Mouse (Mus musculus) embryonic facial prominence, embryonic 14.5 days (tissue): ENCODE measurements at regions not wholly inside any gene's neighbourhood (a gene's known extent, or its start where the extent isn't known, plus 50 kb on each side); places are given as distances from the start of the nearest gene placed in this dataset. TPM values are rescaled to one million over a fixed set of nuclear protein-coding genes. Genes with fewer than 3 reads are reported as not detected.

Experiments
- ATAC-seq: fragments of 200-750 bp; cut with Nextera tagmentation; 2 replicates; pipeline ENCODE4 v1.8.0; 2017; ENCODE audit warnings: low read depth, moderate number of reproducible peaks, moderate TSS enrichment
- DNase-seq: peaks from one replicate; pipeline ENCODE4 v3.0.0-alpha.2; 2015; ENCODE audit warnings: low spot score
- H3K27ac ChIP-seq: fragments of 300-500 bp; sonication (generic); replicated peaks from 2 replicates; pipeline ENCODE4 v1.5.1; 2014; ENCODE audit warnings: low read depth, mild to moderate bottlenecking, low read length, moderate library complexity
- H3K27me3 ChIP-seq: fragments of 300-500 bp; sonication (generic); replicated peaks from 2 replicates; pipeline ENCODE4 v1.6.1; 2014; ENCODE audit warnings: low read length; ENCODE audit not compliant: control insufficient read depth, insufficient read depth
- H3K36me3 ChIP-seq: fragments of 300-500 bp; sonication (generic); 2 replicates; pipeline ENCODE4 v1.6.1; 2014; ENCODE audit warnings: low read length, mixed read lengths; ENCODE audit not compliant: control insufficient read depth, insufficient read depth
- H3K4me1 ChIP-seq: fragments of 300-500 bp; sonication (generic); 2 replicates; pipeline ENCODE4 v1.6.1; 2014; ENCODE audit warnings: antibody characterized with exemption, low read length; ENCODE audit not compliant: control insufficient read depth, insufficient read depth
- H3K4me2 ChIP-seq: fragments of 300-500 bp; sonication (generic); 2 replicates; pipeline ENCODE4 v1.6.1; 2014; ENCODE audit warnings: low read depth, mild to moderate bottlenecking, low read length, moderate library complexity, mixed read lengths
- H3K4me3 ChIP-seq: fragments of 300-500 bp; sonication (generic); 2 replicates; pipeline ENCODE4 v1.5.1; 2014; ENCODE audit warnings: low read depth, mild to moderate bottlenecking, low read length
- H3K9ac ChIP-seq: fragments of 300-500 bp; sonication (generic); 2 replicates; pipeline ENCODE4 v1.6.1; 2014; ENCODE audit warnings: low read depth, mild to moderate bottlenecking, low read length, moderate library complexity, mixed read lengths
- H3K9me3 ChIP-seq: fragments of 300-500 bp; sonication (generic); 2 replicates; pipeline ENCODE4 v1.6.1; 2016; ENCODE audit warnings: low read length; ENCODE audit not compliant: control insufficient read depth
- WGBS: fragments of 180-500 bp; shearing (Covaris S2); extraction: QIAGEN DNeasy Blood & Tissue Kit; methylation state at CpG from one replicate; pipeline ENCODE4 v1.1.7; 2014; 5-methylcytosine and 5-hydroxymethylcytosine counted together
- microRNA-seq: library from miRNA; unstranded; fragments of <30 nt; microRNA quantifications from one replicate; pipeline ENCODE4, GENCODE M21; 2016; ENCODE audit warnings: borderline number of aligned reads

DNA sequence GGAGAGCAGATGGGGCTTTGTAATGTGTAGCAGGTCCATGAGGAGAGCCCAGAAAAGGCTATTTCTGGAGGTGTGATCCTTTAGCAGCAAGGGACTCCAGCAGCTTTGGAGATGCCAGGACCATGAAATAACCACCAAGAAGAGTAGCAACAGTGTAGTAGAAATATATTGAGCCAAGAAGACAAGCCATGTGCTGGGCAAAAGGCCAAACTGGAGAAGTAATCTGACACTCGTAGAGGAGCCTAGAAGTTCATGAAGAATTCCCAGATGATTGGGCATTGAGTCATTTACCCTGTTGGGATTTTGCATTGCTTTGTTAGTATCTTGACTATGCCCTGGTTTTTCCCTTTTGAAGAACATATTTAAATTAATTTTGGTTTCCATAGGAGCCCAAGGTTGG is 271.3 kb upstream of the Slitrk5 start:
- Histone ChIP-seq H3K36me3 (no peaks in the 10 kb centered on the region), H3K4me2 (no peak overlapping the region), H3K4me3 (no peak overlapping the region), H3K27me3 (no peaks in the 10 kb centered on the region), H3K4me1 (no peaks in the 10 kb centered on the region), H3K9ac (no peak overlapping the region), H3K9me3 (no peaks in the 10 kb centered on the region), H3K27ac (no peak overlapping the region)
- 63% methylated on average over 1 of the region's 1 CpGs for WGBS
- DNase-seq (peak; percentile 13), ATAC-seq (no peak)

GRCm38 (mm10) chr14:111413543-111413942 is 261.4 kb upstream of the Slitrk5 start:
- Histone ChIP-seq H3K4me2 (no peak overlapping the region), H3K4me1 (no peaks in the 10 kb centered on the region), H3K9me3 (no peaks in the 10 kb centered on the region), H3K27me3 (no peaks in the 10 kb centered on the region), H3K27ac (no peak overlapping the region), H3K9ac (no peak overlapping the region), H3K4me3 (no peak overlapping the region), H3K36me3 (no peaks in the 10 kb centered on the region)
- WGBS = 74% methylated on average over 3 of the region's 3 CpGs
- DNase-seq (peak; percentile 22), ATAC-seq (no peak)

- Histone ChIP-seq H3K27ac (no peak overlapping the region), H3K4me2 (no peak overlapping the region), H3K4me1 (no peaks in the 10 kb centered on the region), H3K27me3 (no peaks in the 10 kb centered on the region), H3K4me3 (no peak overlapping the region), H3K9me3 (no peaks in the 10 kb centered on the region), H3K36me3 (no peaks in the 10 kb centered on the region), H3K9ac (no peak overlapping the region)
- WGBS = 80% methylated on average over 3 of the region's 3 CpGs
- ATAC-seq (no peak), DNase-seq (no peak)
Observed at GRCm38 (mm10) chr14:111418531-111418930, 256.4 kb upstream of the Slitrk5 start.

GRCm38 (mm10) chr14:111429101-111429857 is 245.6 kb upstream of the Slitrk5 start:
- Histone ChIP-seq H3K36me3 (no peaks in the 10 kb centered on the region), H3K27me3 (no peaks in the 10 kb centered on the region), H3K4me3 (no peak overlapping the region), H3K4me2 (no peak overlapping the region), H3K4me1 (no peaks in the 10 kb centered on the region), H3K9ac (no peak overlapping the region), H3K27ac (no peak overlapping the region), H3K9me3 (no peaks in the 10 kb centered on the region)
- WGBS = 84% methylated on average over 2 of the region's 2 CpGs
- no peak for DNase-seq
- ATAC-seq = no peak

Small RNA genes lying in the stretch of these regions (microRNA-seq; reads per million reads assigned to microRNA genes)
- not detected for gene Gm22802
